Mouse (Mus musculus): ENCODE measurements around the gene Gipc2.
"Not testable (repeated sequence)": the region's sequence is repeated elsewhere in the genome, so short reads cannot be mapped to it uniquely, and the experiment has no call there.

Gipc2 gene

DNA sequence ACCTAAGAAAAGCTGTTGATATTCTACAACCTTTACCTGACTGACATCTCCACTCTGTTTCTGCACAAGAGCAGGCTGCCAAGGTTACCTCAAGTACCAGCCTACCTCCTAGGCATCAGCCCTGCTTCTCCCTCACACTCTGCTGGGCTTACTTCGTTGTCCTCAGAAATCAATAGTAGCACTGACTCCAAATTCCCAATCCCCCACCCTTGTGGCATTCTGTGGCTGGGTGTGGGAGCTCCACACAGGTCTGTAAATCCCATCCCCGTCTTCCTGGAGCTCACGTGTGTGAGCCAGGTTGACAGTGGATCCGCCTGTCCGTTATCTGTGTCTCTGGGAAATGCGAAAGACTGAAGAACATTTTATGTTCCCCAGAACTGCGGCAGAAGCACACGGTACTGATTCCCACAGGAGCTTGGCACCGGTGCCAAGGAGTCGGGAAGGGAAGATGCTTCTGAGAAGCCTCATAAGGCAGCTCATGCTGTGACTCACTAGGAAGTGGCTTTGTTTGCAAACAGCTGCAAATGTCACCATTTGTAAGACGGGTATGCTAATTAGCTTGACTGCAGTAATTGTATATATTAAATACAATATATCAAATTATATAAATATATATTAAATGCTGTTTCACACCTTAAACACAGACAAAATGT is 10.6 kb downstream of the Gipc2 start:
- DNase-seq (ENCODE audit: low spot score in 2 of 2), result no peak

DNA sequence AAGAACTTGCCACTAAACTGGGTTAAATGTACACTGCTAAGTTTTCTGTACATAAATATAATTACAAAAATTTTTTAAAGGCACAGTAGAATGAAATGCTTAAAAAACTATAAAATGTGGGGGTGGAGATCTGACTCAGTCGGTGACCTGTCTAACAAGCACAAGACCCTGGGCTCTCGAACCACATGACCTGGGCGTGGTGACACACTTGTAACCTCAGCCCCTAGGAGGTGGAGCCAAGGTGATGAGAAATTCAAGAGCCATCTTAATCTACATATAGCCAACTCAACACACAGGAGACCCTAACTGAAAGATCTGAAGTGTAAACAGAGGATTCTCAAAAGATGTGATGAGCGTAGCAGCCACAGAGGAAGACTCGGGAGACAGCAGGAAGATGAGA is 11.9 kb downstream of the Gipc2 start:
- DNase-seq (ENCODE audit: low spot score in 2 of 2), result no peak

- no peak for DNase-seq (ENCODE audit: low spot score in 2 of 2)
These were observed 12.9 kb downstream of the Gipc2 start for GRCm38 (mm10) chr3:152153152-152153551.

GRCm38 (mm10) chr3:152152483-152152804 is 13.6 kb downstream of the Gipc2 start:
- no peak for DNase-seq (ENCODE audit: low spot score in 2 of 2)

DNA sequence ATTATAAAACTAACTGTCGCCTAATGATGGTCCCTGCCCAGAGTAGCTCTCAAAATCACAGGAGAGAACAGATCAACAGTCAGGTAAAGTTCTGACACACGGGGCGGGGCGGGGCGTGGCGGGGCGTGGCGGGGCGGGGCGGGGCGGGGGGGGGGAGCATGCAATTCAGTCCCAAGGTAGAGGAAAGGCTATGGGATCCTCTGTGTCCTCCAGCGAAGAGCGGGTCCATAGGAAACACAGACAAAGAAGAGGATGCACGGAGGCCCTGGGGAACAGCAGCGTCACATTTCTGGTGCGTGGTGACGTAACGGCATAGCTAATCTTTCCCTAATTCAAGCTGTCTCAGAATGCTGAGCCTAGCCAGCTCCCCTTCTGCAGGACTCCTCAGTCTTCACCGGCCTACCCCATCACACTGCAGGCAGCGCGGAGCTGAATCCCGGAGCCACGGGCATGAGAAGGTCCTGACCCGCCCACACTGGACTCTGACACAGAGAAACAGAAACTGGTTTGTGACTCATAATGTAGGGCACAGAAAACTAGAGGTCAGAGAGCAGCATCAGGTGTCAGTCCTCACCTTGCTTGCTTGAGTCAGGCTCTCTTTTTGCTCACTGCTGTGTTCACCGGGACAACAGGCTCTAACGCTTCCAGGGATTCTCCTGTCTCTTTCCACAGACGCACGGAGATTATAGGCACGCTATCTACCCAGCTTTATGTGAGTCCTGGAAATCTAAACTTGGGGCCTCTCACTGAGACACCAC is 14.1 kb downstream of the Gipc2 start:
- no peak for DNase-seq (ENCODE audit: low spot score in 2 of 2)

GRCm38 (mm10) chr3:152149863-152150262 is 16.2 kb downstream of the Gipc2 start:
- no peak for DNase-seq (ENCODE audit: low spot score in 2 of 2)

GRCm38 (mm10) chr3:152149449-152149848 is 16.6 kb downstream of the Gipc2 start:
- DNase-seq (ENCODE audit: low spot score in 2 of 2), result no peak

DNA sequence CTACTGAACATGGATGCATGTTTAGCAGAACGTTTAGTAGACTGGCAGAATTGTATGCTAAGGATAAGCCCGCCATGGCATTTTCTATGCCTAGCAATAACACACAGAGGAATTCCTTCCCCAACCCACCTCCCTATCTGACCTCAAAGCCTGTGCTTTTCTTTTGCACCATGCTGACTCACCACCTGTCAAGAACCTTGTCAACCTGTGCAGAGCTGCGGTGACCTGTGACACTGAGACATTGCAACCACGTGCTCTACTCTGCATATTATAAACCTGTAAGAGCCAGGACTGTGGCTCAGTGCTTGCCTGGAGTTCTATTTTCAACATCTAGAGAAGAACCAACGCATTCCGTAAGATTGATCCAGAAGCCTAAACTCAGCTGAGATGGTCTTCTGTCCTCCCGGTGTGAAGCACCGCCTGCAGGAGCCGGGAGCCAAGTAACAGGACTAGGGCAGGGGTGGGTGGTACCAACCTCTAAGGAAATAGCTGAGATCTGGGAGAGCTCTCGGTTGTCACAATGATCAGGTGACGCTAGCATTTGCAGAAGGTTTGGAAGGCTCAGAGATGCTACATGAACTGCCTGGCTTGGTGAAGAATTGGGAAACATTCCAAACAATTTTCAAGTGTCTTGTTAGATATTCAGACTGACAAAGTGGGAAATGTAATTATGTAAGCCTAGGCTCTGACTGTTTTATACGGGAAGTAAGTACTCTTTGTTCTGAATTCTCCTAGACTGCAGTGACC is 18.8 kb downstream of the Gipc2 start:
- no peak for DNase-seq (ENCODE audit: low spot score in 2 of 2)

DNA sequence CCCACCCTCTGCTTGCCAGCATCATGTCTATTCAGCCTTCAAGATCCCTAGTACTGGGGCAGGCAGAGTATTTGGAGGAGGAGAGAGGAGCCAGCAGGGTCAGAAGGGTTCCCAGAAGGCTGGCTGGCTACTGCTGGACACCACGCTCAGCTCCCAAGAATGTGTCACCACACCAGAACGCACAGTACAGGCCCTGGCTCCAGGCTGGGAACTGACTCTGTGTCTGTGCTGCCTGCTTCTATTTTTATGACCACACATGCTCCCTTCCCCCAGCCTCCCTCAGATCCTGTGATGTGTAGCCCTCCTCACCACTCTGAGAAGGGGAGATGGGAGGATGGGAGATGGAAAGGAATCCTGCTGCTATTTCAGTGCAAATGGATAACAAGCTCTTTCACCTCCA is 20.8 kb downstream of the Gipc2 start:
- no peak for DNase-seq (ENCODE audit: low spot score in 2 of 2)

DNA sequence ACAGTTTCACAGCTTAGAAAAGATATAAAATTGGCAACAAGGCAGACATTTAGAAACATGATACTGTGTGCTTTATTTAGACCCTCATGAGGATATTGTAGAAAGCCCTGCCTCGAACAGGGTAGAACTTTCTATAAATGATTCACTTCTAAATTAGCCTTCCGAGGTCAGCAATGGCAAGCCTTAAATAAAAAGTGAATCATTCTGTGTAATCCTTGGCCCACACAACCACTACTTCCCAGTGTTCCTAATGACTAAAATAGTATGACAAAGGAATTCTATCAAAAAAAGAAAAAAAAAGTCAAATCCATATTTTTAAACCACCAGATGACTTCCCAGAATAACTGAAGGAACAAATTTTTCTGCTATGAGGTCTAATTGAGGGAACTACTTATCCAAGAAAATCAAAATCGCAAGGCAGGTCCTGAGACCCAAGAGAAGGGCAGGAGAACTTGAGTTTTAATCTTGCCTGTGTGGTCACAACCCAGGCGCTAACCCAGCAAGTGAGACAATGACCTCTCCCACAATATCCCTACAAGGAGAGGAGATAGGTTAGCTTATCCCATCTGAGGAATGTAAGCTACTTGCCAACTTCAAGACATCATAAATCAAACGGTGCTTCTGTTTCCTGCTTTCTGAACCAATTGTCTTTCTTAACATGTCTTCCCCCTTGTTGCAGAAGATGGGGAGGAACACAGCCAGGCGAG is 22.9 kb downstream of the Gipc2 start:
- no peak for DNase-seq (ENCODE audit: low spot score in 2 of 2)

DNA sequence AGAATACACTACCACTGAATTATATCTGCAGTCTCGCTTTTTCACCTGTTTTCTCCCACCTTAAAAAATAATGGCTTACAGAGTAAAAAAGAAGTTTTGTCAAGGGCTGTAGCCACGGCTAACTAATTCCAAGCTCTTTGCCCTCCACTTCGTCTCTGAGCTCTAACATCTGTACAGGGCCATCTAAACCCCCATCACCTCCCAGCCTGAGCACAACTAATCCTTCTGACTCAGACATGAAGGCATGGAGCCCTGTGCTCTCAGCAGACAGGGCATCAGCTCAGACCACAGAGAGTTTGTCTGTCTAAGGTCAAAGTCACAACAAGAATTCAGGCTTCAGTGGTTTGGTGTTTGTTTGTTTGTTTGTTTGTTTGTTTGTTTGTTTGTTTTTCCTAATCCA is 23.9 kb downstream of the Gipc2 start:
- DNase-seq (ENCODE audit: low spot score in 2 of 2), result no peak

DNA sequence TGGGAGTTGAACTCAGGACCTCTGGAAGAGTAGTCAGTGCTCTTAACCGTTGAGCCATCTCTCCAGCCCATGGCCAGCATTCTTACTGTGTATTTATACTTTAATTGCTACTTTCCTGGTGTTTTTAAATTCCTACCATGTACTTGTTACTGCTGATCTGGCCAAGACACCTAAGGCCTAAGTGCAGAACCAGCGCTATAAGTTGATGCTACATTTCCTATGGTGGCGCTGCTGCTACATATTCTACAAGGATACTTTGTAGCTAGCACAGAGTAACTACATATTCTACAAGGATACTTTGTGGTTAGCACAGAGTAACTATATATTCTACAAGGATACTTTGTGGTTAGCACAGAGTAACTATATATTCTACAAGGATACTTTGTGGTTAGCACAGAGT is 26.7 kb downstream of the Gipc2 start:
- DNase-seq (ENCODE audit: low spot score in 2 of 2), result not testable (repeated sequence)

DNA sequence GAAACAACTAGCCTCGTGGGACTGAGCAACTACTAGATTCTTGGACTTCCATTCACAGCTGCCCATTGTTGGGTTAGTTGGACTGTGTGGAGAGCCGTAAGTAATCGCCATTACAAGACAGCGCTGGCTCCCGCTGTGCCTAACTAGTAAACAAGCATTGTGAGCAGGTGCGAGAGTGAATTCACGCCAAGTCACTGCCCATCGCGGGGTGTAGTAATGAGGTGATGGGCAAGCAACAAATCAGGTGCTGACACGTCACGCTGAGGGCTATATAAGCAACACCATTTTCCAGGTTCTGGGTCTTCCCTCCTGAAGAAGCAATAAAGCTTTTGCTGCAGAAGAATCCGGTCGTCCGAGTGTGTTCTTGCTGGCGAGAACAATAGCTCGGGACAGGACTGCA is 29.9 kb downstream of the Gipc2 start:
- not testable (repeated sequence) for DNase-seq (ENCODE audit: low spot score in 2 of 2)

GRCm38 (mm10) chr3:152133621-152134020 is 32.4 kb downstream of the Gipc2 start:
- DNase-seq (ENCODE audit: low spot score in 2 of 2), result no peak

GRCm38 (mm10) chr3:152130963-152131362 is 35.1 kb downstream of the Gipc2 start:
- no peak for DNase-seq (ENCODE audit: low spot score in 2 of 2)

DNA sequence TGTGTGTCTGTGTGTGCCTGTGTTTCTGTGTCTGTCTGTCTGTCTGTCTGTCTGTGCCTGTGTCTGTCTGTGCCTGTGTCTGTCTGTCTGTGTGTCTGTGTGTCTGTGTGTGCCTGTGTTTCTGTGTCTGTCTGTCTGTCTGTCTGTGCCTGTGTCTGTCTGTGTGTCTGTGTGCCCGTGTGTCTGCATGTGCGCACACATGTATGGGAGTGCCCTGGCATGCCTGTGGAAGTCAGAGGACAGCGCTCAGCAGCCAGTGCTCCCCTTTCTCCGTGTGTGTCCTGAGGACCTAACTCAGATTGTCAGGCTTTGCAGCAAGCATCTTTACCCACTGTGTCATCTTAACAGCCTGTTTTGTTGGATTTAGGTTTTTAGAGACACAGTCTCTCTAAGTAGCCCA is 36.6 kb downstream of the Gipc2 start:
- not testable (repeated sequence) for DNase-seq (ENCODE audit: low spot score in 2 of 2)

GRCm38 (mm10) chr3:152128631-152129030 is 37.4 kb downstream of the Gipc2 start:
- no peak for DNase-seq (ENCODE audit: low spot score in 2 of 2)

DNA sequence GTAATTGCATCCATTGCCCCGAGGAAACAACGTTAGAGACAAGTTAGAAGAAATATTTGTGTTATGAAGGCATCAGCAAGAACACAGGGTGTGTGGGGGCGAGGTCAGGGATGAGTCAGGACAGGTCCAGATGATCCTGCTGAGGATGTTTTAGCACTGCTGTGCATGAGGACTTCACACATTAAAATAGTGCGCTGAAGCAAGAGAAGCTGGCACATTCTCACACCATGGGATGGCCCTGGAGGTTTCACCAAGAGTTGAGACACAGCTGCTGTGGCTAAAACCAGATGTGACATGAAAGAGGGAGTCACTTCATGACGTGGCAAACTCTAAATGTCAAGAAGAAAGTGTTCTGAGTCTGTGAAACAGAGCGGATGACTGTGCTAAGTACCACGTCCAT is 38.9 kb downstream of the Gipc2 start:
- DNase-seq (ENCODE audit: low spot score in 2 of 2), result no peak

- no peak for DNase-seq (ENCODE audit: low spot score in 2 of 2)
These were observed 43.3 kb downstream of the Gipc2 start for GRCm38 (mm10) chr3:152122720-152123119.

DNA sequence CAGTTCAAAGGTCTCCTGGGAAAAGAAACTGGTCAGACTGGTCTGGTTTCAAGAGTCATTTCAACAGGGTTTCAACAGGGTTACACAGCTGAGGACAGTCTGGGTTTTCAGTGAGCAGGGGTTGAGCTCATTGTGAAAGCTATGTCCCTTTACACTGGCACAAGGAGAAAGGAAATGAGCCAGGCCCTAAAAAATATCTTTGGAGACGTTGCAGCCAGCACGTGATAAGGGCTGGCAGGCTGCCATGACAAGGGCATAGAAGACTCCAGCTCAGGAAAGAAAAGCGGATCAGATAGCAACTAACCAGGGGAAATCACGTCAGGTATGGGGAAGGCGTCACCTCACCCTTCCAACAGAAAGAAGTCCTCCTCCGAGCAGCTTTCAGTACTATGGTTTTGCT is 43.9 kb downstream of the Gipc2 start:
- DNase-seq (ENCODE audit: low spot score in 2 of 2), result no peak

DNA sequence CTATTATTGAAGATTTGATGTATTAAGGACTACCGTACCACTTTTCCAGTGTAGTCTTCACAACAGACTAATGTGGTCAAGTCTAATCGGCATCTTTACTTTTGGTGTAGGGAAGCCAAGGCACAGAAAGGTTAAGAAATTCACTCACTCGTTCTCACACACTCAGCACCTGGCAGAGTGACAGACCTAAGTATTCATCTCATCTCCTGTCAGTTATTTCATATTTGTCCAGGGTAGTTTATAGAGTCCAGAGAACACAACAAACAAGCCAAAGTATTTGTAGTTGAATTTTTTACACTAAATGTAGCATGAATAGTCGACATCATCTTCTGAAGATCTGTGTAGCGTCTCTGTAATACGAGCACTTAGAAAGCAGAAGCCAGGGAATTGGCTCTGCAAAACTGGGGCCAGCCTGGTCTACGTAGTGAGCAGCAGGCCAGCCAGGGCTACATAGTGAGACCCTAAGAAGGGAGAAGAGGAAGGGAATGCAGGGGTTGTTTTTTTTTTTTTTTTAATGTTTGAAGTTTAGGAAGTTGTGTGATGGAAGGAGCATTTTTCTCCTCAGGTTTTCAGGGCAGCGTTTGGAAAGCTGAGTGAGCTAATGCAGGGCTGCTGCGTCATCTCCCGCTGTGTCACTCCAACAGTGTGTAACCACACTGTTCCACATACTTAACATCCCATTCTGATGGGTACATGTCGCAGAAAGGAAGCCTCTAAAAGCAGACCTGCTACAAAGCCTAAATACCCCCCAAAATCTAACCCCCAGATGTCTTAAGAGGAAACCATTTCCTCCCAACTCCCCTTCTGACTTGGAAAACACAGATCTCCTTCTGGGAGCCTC is 44.6 kb downstream of the Gipc2 start:
- DNase-seq (ENCODE audit: low spot score in 2 of 2), result no peak
